Mouse (Mus musculus) E14TG2a.4 (cell line): ENCODE results near the gene Ryr2.
"Not testable (repeated sequence)": the region's sequence is repeated elsewhere in the genome, so short reads cannot be mapped to it uniquely, and the experiment has no call there.

ENCODE experiments used
- H3K27me3 ChIP-seq: 2 replicates; pipeline ENCODE4 v1.6.1; 2014; ENCODE audit warnings: low read length, control low read depth; ENCODE audit not compliant: insufficient read depth
- H3K36me3 ChIP-seq: 2 replicates; pipeline ENCODE4 v1.6.1; 2014; ENCODE audit warnings: low read length, control low read depth; ENCODE audit not compliant: insufficient read depth
- H3K4me1 ChIP-seq: replicated peaks from 2 replicates; pipeline ENCODE4 v1.6.1; 2014; ENCODE audit warnings: low read depth, low read length, control low read depth
- H3K4me3 ChIP-seq: replicated peaks from 2 replicates; pipeline ENCODE4 v1.5.1; 2014; ENCODE audit warnings: mild to moderate bottlenecking, low read length
- H3K9me3 ChIP-seq: 2 replicates; pipeline ENCODE4 v1.6.1; 2014; ENCODE audit warnings: low read length, control low read depth
- CTCF ChIP-seq: conservative IDR thresholded peaks from 2 replicates; pipeline ENCODE4 v1.5.1; 2014; ENCODE audit warnings: low read length
- NANOG ChIP-seq: IDR thresholded peaks from 2 replicates; pipeline ENCODE4 v1.6.1; 2014; ENCODE audit warnings: borderline replicate concordance, low read length, mixed read lengths
- POU5F1 ChIP-seq: IDR thresholded peaks from 2 replicates; pipeline ENCODE4 v1.6.1; 2014; ENCODE audit warnings: low read length, borderline replicate concordance

Ryr2 gene

GRCm38 (mm10) chr13:11595431-11595830, 511.3 kb downstream of the Ryr2 start:
- TF ChIP-seq NANOG (no peak), POU5F1 (no peak)
- no peaks in the 10 kb centered on the region for H3K27me3 ChIP-seq
- no peaks in the 10 kb centered on the region for H3K9me3 ChIP-seq
- H3K36me3 ChIP-seq: peaks cover 11% of the 10 kb centered on the region; the same call in 1 of the 2 replicates
- H3K4me1 ChIP-seq: no peaks in the 10 kb centered on the region
- H3K4me3 ChIP-seq: no peak overlapping the region

- H3K27me3 ChIP-seq: no peaks in the 10 kb centered on the region
- TF ChIP-seq POU5F1 (no peak), CTCF (no peak)
- no peak overlapping the region for H3K4me3 ChIP-seq
- no peaks in the 10 kb centered on the region for H3K9me3 ChIP-seq
- H3K36me3 ChIP-seq: no peaks in the 10 kb centered on the region
- H3K4me1 ChIP-seq: no peaks in the 10 kb centered on the region
Observed at GRCm38 (mm10) chr13:11585283-11585682, 521.5 kb downstream of the Ryr2 start.

GRCm38 (mm10) chr13:11572552-11572951, 534.2 kb downstream of the Ryr2 start:
- TF ChIP-seq CTCF: no peak
- Histone ChIP-seq H3K4me3 (no peak overlapping the region), H3K9me3 (no peaks in the 10 kb centered on the region), H3K4me1 (no peaks in the 10 kb centered on the region), H3K27me3 (no peaks in the 10 kb centered on the region), H3K36me3 (no peaks in the 10 kb centered on the region)

- no peak for TF ChIP-seq POU5F1
- TF ChIP-seq CTCF: no peak
- TF ChIP-seq NANOG: no peak
- Histone ChIP-seq H3K4me1 (no peaks in the 10 kb centered on the region), H3K4me3 (no peak overlapping the region), H3K9me3 (no peaks in the 10 kb centered on the region), H3K27me3 (no peaks in the 10 kb centered on the region), H3K36me3 (no peaks in the 10 kb centered on the region)
Observed at GRCm38 (mm10) chr13:11567376-11567775, 539.4 kb downstream of the Ryr2 start.

- no peak for TF ChIP-seq NANOG
- TF ChIP-seq POU5F1: no peak
- TF ChIP-seq CTCF: no peak
- H3K4me3 ChIP-seq: no peak overlapping the region
- H3K4me1 ChIP-seq: no peaks in the 10 kb centered on the region
- H3K9me3 ChIP-seq: no peaks in the 10 kb centered on the region
- no peaks in the 10 kb centered on the region for H3K27me3 ChIP-seq
- no peaks in the 10 kb centered on the region for H3K36me3 ChIP-seq
Observed at GRCm38 (mm10) chr13:11566486-11566885, 540.3 kb downstream of the Ryr2 start.

GRCm38 (mm10) chr13:11563224-11564024, 543.3 kb downstream of the Ryr2 start:
- Histone ChIP-seq H3K4me1 (no peaks in the 10 kb centered on the region), H3K4me3 (no peak overlapping the region), H3K9me3 (no peaks in the 10 kb centered on the region), H3K36me3 (no peaks in the 10 kb centered on the region), H3K27me3 (no peaks in the 10 kb centered on the region)
- TF ChIP-seq POU5F1 (no peak), CTCF (peak; percentile 30), NANOG (no peak)

GRCm38 (mm10) chr13:11549644-11550043, 557.1 kb downstream of the Ryr2 start:
- Histone ChIP-seq H3K27me3 (no peaks in the 10 kb centered on the region), H3K36me3 (no peaks in the 10 kb centered on the region), H3K4me3 (no peak overlapping the region), H3K4me1 (no peaks in the 10 kb centered on the region), H3K9me3 (no peaks in the 10 kb centered on the region; the same call in 1 of the 2 replicates)
- TF ChIP-seq POU5F1 (no peak), NANOG (no peak), CTCF (no peak)

GRCm38 (mm10) chr13:11549136-11549535, 557.6 kb downstream of the Ryr2 start:
- not testable (repeated sequence) for H3K9me3 ChIP-seq, H3K4me3 ChIP-seq, H3K4me1 ChIP-seq, H3K36me3 ChIP-seq, H3K27me3 ChIP-seq

- Histone ChIP-seq H3K36me3 (no peaks in the 10 kb centered on the region), H3K4me1 (no peaks in the 10 kb centered on the region), H3K27me3 (no peaks in the 10 kb centered on the region), H3K4me3 (no peak overlapping the region), H3K9me3 (no peaks in the 10 kb centered on the region; the same call in 1 of the 2 replicates)
- TF ChIP-seq CTCF: no peak
- TF ChIP-seq POU5F1: no peak
- no peak for TF ChIP-seq NANOG
Observed at GRCm38 (mm10) chr13:11545841-11546240, 560.9 kb downstream of the Ryr2 start.

- no peaks in the 10 kb centered on the region for H3K9me3 ChIP-seq
- H3K36me3 ChIP-seq: no peaks in the 10 kb centered on the region
- H3K4me3 ChIP-seq: no peak overlapping the region
- H3K4me1 ChIP-seq: no peaks in the 10 kb centered on the region
- no peaks in the 10 kb centered on the region for H3K27me3 ChIP-seq
- TF ChIP-seq CTCF (no peak), POU5F1 (no peak), NANOG (no peak)
Observed at GRCm38 (mm10) chr13:11542546-11542945, 564.2 kb downstream of the Ryr2 start.
